Mouse (Mus musculus) G1E (cell line): ENCODE measurements around the gene Atoh8. TPM values are rescaled to one million over a fixed set of nuclear protein-coding genes. Genes with fewer than 3 reads are reported as not detected.

Source experiments
- ATAC-seq: 2 replicates; pipeline ENCODE4 v1.8.0; 2016; ENCODE audit warnings: mild to moderate bottlenecking; ENCODE audit not compliant: insufficient number of reproducible peaks, poor library complexity, low FRiP score, severe bottlenecking; ENCODE audit errors: extremely low read depth
- DNase-seq: peaks from one replicate; pipeline ENCODE4 v3.0.0; 2012; ENCODE audit warnings: low spot score
- H3K27me3 ChIP-seq: 2 replicates; pipeline ENCODE4 v1.6.1; 2012; ENCODE audit warnings: mild to moderate bottlenecking, low read length, inconsistent platforms; ENCODE audit not compliant: insufficient read depth
- H3K36me3 ChIP-seq: replicated peaks from 2 replicates; pipeline ENCODE3; 2012; ENCODE audit warnings: mild to moderate bottlenecking, inconsistent platforms
- H3K4me1 ChIP-seq: 2 replicates; pipeline ENCODE4 v1.6.1; 2012; ENCODE audit warnings: low read depth, low read length, inconsistent platforms, mixed read lengths; ENCODE audit not compliant: insufficient read depth
- H3K4me3 ChIP-seq: 2 replicates; pipeline ENCODE4 v1.5.1; 2012; ENCODE audit warnings: low read depth, mild to moderate bottlenecking, inconsistent platforms, low read length, moderate library complexity, mixed read lengths
- H3K9me3 ChIP-seq: replicated peaks from 2 replicates; pipeline ENCODE4 v1.6.1; 2012; ENCODE audit warnings: inconsistent platforms
- CTCF ChIP-seq: IDR thresholded peaks from 2 replicates; pipeline ENCODE4 v1.5.1; 2012; ENCODE audit warnings: low read depth, low read length, inconsistent platforms, mixed read lengths
- GATA1 ChIP-seq: IDR thresholded peaks from 2 replicates; pipeline ENCODE4 v1.6.1; 2012; ENCODE audit warnings: borderline replicate concordance, low read length, inconsistent platforms, mixed read lengths
- GATA2 ChIP-seq: IDR thresholded peaks from 2 replicates; pipeline ENCODE4 v1.6.1; 2012; ENCODE audit warnings: low read depth, low read length, inconsistent platforms, borderline replicate concordance
- POLR2AphosphoS5 ChIP-seq: IDR thresholded peaks from 2 replicates; pipeline ENCODE4 v1.6.1; 2012; ENCODE audit warnings: low read depth, low read length, inconsistent platforms; ENCODE audit not compliant: insufficient replicate concordance
- TAL1 ChIP-seq: conservative IDR thresholded peaks from 2 replicates; pipeline ENCODE4 v1.6.1; 2012; ENCODE audit warnings: low read depth, low read length, inconsistent platforms, mixed read lengths
- polyA plus RNA-seq: library from polyadenylated mRNA; stranded (reverse); fragments of >175 nt; gene quantifications from 2 replicates; pipeline ENCODE4 v1.2.3, GENCODE M21; 2012
- total RNA-seq, 2 experiments: library from RNA; stranded (forward) in 1 of 2; stranded (reverse) in 1 of 2; fragments of 200-1000 nt in 1 of 2; fragments of >200 nt in 1 of 2; fragmentation: Nextera tagmentation in 1 of 2; gene quantifications; 2 replicates each; pipeline ENCODE4 v1.2.3; 2014 to 2017

The Atoh8 gene
- total and polyA plus RNA-seq, 3 experiments, result 0.03 TPM; not detected in 2

DNA sequence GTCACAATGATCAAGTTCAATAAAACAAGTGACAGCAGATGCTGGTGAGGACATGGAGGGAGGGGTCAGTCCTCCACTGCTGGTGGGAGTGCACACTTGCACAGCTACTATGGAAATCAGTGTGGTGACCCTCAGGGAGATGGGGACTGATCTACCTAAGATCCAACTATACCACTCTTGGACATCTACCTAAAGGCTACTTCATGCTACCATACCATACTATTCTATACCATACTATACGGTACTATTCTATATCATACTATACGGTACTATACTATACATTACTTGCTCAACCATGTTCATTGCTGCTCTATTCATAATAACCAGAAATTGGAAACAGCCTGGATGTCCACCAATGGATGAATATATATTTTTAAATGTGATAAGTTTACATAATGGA lies 69.5 kb downstream of the Atoh8 start:
- Histone ChIP-seq H3K4me3 (no peak overlapping the region), H3K36me3 (no peaks in the 10 kb centered on the region), H3K9me3 (no peaks in the 10 kb centered on the region), H3K4me1 (peaks cover 29% of the 10 kb centered on the region), H3K27me3 (peaks cover 4% of the 10 kb centered on the region; the same call in 1 of the 2 replicates)
- no peak for TF ChIP-seq GATA1
- TF ChIP-seq CTCF, result no peak
- no peak for TF ChIP-seq TAL1
- no peak for TF ChIP-seq GATA2
- no peak for TF ChIP-seq POLR2AphosphoS5
- DNase-seq, result no peak
- ATAC-seq, result no peak

DNA sequence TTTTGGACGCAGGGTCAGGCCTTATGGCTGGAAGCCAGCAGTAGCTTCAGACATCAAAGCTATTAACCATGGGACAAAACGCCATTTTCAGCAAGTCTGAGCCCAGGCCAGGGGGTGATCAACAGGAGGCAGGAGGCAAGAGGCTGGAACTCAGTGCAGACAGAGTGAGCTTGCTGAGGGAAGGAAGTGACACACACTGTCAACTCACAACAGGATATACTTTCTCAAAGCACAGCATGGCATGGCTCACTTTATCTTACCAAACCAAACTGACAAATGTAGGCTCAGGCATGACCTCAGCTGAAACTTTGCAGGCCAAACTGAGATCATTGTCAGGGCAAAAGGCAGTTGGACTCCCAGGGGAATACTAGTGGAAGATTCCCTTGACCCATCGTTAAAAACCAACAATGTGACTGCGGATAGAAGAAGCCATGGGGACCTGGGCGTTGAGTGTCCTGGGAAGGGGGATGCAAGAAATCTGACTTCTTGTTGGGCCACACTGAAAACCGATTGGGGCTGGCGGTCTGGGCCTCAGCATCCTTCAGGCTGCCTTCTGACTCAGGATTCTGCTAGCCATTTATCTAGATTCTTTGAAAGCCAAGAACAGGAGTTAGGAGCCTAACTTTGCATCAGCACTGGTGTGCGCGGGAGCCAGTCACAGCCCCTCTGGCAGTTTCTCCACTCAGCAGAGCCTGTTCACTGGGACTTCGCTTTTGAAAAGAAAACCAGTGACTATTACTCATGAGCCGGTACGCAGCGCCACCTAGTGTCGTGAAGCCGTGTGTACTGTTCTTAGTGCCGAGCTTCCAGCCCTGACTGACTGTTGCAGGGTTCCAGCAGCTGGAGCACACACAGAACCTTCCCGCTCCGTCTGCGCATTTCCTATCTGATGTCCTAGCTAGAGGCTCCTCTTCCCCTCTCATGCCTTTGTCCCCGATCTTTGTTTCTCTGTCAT lies 70.8 kb downstream of the Atoh8 start:
- ATAC-seq (peak; percentile 37; the same call in 1 of the 2 replicates), DNase-seq (peak; percentile 64)
- peak; percentile 76 for TF ChIP-seq CTCF
- TF ChIP-seq GATA2, result no peak
- Histone ChIP-seq H3K4me3 (no peak overlapping the region), H3K36me3 (no peaks in the 10 kb centered on the region), H3K9me3 (no peaks in the 10 kb centered on the region), H3K27me3 (no peaks in the 10 kb centered on the region; the same call in 1 of the 2 replicates), H3K4me1 (peaks cover 34% of the 10 kb centered on the region)

- ATAC-seq (peak; percentile 70), DNase-seq (no peak)
- TF ChIP-seq POLR2AphosphoS5 (no peak), CTCF (no peak), TAL1 (no peak), GATA2 (no peak), GATA1 (no peak)
- Histone ChIP-seq H3K36me3 (peaks cover 8% of the 10 kb centered on the region), H3K27me3 (no peaks in the 10 kb centered on the region; the same call in 1 of the 2 replicates), H3K4me3 (no peak overlapping the region; the same call in 1 of the 2 replicates), H3K4me1 (peaks cover 34% of the 10 kb centered on the region), H3K9me3 (no peaks in the 10 kb centered on the region)
Observed at GRCm38 (mm10) chr6:72162155-72162890, 73.1 kb downstream of the Atoh8 start.

DNA sequence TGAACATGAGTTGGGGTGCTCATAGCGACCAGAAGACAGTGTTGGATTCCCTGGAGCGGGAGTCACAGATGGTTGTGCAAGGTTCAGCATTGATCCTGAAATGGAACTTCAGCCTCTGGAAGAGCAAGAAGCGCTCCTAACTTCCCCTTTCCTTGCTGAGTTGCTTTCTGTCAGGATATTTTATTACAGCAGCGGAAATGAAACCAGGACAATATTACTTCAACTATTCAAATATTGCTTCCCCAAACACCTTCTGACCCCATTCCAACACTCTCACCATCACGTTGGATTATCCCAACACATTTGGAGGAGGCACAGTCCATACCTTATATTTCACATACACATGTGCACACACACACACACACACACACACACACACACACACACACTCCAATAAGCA lies 73.6 kb downstream of the Atoh8 start:
- H3K9me3 ChIP-seq, result no peaks in the 10 kb centered on the region
- no peak overlapping the region for H3K4me3 ChIP-seq
- no peak for ATAC-seq
- H3K36me3 ChIP-seq, result peaks cover 10% of the 10 kb centered on the region
- peaks cover 34% of the 10 kb centered on the region for H3K4me1 ChIP-seq
- DNase-seq, result no peak
- TF ChIP-seq GATA2, result no peak
- no peak for TF ChIP-seq POLR2AphosphoS5
- no peak for TF ChIP-seq TAL1
- no peaks in the 10 kb centered on the region; the same call in 1 of the 2 replicates for H3K27me3 ChIP-seq

GRCm38 (mm10) chr6:72160991-72161390 lies 74.4 kb downstream of the Atoh8 start:
- Histone ChIP-seq H3K4me3 (no peak overlapping the region), H3K9me3 (no peaks in the 10 kb centered on the region), H3K27me3 (no peaks in the 10 kb centered on the region; the same call in 1 of the 2 replicates), H3K36me3 (peaks cover 12% of the 10 kb centered on the region), H3K4me1 (peaks cover 34% of the 10 kb centered on the region)
- ATAC-seq, result no peak
- TF ChIP-seq TAL1, result no peak
- TF ChIP-seq GATA2, result no peak
- TF ChIP-seq CTCF, result no peak
- no peak for TF ChIP-seq GATA1
- TF ChIP-seq POLR2AphosphoS5, result no peak
- no peak for DNase-seq

DNA sequence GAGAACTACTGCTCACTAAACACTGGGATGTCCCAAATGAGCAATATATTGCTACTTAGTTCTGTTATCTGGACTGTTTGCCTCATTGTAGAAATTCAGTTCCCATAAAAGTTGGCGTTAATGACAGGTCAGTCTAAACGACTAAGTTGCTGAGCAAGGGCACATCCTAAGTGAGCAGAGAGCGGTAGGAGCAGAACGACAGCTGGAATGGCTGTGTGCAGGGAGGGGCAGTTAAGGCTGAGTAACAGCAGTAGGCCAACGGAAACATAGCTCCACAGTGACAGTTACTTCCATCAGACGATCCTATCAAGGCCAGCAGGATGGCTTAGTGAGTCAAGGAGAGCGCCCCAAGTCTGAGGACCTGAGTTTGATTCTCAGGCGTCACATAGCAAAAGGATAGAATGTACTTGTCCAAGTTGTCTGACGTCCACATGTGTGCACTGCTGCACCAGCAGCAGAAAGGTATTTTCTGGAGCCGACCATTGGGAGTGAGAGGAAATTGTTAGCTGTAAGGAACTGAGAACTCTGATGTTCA lies 75.4 kb downstream of the Atoh8 start:
- Histone ChIP-seq H3K4me3 (no peak overlapping the region), H3K36me3 (peaks cover 23% of the 10 kb centered on the region), H3K9me3 (no peaks in the 10 kb centered on the region), H3K4me1 (peaks cover 43% of the 10 kb centered on the region), H3K27me3 (no peaks in the 10 kb centered on the region)
- ATAC-seq (no peak), DNase-seq (no peak)
- TF ChIP-seq CTCF (no peak), GATA2 (no peak), TAL1 (no peak), GATA1 (no peak), POLR2AphosphoS5 (no peak)
